Comparison of ENCODE assay signal across 13 mouse cellular contexts in genomic region chr1:92976141-92976566, GRCm38 (mm10). TPM values are rescaled to one million over a fixed set of nuclear protein-coding genes. Genes with fewer than 3 reads are reported as not detected.
DNase-seq lines count a peak whose midpoint lies in the region; ATAC-seq and TF ChIP-seq lines count a peak whose summit lies in the region.
"Had no signal": no experiment of that assay in that cellular context is flagged by ENCODE, and none has a peak within 500 bp of the region (broad histone marks: within the 10 kb centered on the region; RNA-seq: fewer than 3 reads in every experiment).

No protein-coding gene starts in this region.

- no peaks in the 10 kb centered on the region for H3K27me3 ChIP-seq in intestine, embryonic 15.5 days (replicated peaks)
- H3K27me3 ChIP-seq in intestine, postnatal 0 days (replicated peaks; ENCODE audit: control insufficient read depth, insufficient read depth, low read length), result no peaks in the 10 kb centered on the region
- peaks cover 3% of the 10 kb centered on the region; the same call in 1 of the 2 replicates for H3K27me3 ChIP-seq in heart, embryonic 11.5 days (ENCODE audit: control insufficient read depth, insufficient read depth, low read length)

- DNase-seq in adrenal gland, postnatal 14 days, result peak; percentile 75
- peak; percentile 69 for DNase-seq in lung, postnatal 10 days
- no peak for DNase-seq in layer of hippocampus, adult 11-12 months (ENCODE audit: low spot score)
- no peak for DNase-seq in thymus, postnatal 25 days
- DNase-seq in c-Kit-positive CD71-positive TER-119-positive erythroid progenitor cells, embryonic 14.5 days (ENCODE audit: low spot score), result no peak
- DNase-seq: cerebellum, adult 11-12 months; thymus, postnatal 36 days had no signal

- 0 out of 2 replicates have a peak overlapping the region, but pooled peaks have one; percentile 13 for H3K27ac ChIP-seq in intestine, embryonic 15.5 days
- H3K27ac ChIP-seq in intestine, postnatal 0 days (ENCODE audit: low read depth, low read length), result no peak overlapping the region
- no peak overlapping the region for H3K27ac ChIP-seq in heart, embryonic 11.5 days (ENCODE audit: low read depth, low read length)
- H3K27ac ChIP-seq: macrophage had no signal

- no peak overlapping the region for H3K4me3 ChIP-seq in intestine, embryonic 15.5 days (replicated peaks)
- no peak overlapping the region for H3K4me3 ChIP-seq in intestine, postnatal 0 days (ENCODE audit: low read depth, low read length)
- no peak overlapping the region for H3K4me3 ChIP-seq in heart, embryonic 11.5 days (ENCODE audit: low read depth, low read length)

- no peak overlapping the region for H3K4me2 ChIP-seq in intestine, embryonic 15.5 days (replicated peaks)
- no peak overlapping the region for H3K4me2 ChIP-seq in intestine, postnatal 0 days (replicated peaks; ENCODE audit: low read depth)
- H3K4me2 ChIP-seq in heart, embryonic 11.5 days, result peak overlapping the region; percentile 14; the same call in 1 of the 2 replicates

- H3K36me3 ChIP-seq in intestine, embryonic 15.5 days, result no peaks in the 10 kb centered on the region
- H3K36me3 ChIP-seq in intestine, postnatal 0 days (ENCODE audit: control insufficient read depth, insufficient read depth), result no peaks in the 10 kb centered on the region
- no peaks in the 10 kb centered on the region for H3K36me3 ChIP-seq in heart, embryonic 11.5 days (ENCODE audit: control insufficient read depth, insufficient read depth, low read length)

- no peak for TF ChIP-seq CTCF in intestine, postnatal 0 days (IDR thresholded peaks at IDR 0.05; ENCODE audit: low read depth)

- 41% methylated on average over 6 of the region's 6 CpGs for WGBS in intestine, embryonic 15.5 days
- WGBS in intestine, postnatal 0 days, result 59% methylated on average over 6 of the region's 6 CpGs
- WGBS in heart, embryonic 11.5 days (ENCODE audit: insufficient replicate concordance), result 18% methylated on average over 6 of the region's 6 CpGs

- H3K9me3 ChIP-seq in intestine, embryonic 15.5 days, result no peaks in the 10 kb centered on the region
- H3K9me3 ChIP-seq in intestine, postnatal 0 days (ENCODE audit: control insufficient read depth), result no peaks in the 10 kb centered on the region
- H3K9me3 ChIP-seq in heart, embryonic 11.5 days (replicated peaks; ENCODE audit: control insufficient read depth, low read length), result no peaks in the 10 kb centered on the region

- H3K4me1 ChIP-seq in intestine, embryonic 15.5 days (replicated peaks), result peaks cover 10% of the 10 kb centered on the region; the same call in 1 of the 2 replicates
- H3K4me1 ChIP-seq in intestine, postnatal 0 days (replicated peaks; ENCODE audit: control insufficient read depth, insufficient read depth, low read length), result no peaks in the 10 kb centered on the region
- peaks cover 36% of the 10 kb centered on the region for H3K4me1 ChIP-seq in heart, embryonic 11.5 days (ENCODE audit: control insufficient read depth, insufficient read depth, low read length)

- ATAC-seq in intestine, embryonic 15.5 days, result peak; percentile 57
- ATAC-seq in intestine, postnatal 0 days, result no peak
- peak; percentile 33; the same call in 1 of the 2 replicates for ATAC-seq in heart, embryonic 11.5 days (replicated peaks; ENCODE audit: insufficient number of reproducible peaks, low FRiP score, low TSS enrichment)

- H3K9ac ChIP-seq in intestine, embryonic 15.5 days, result no peak overlapping the region
- no peak overlapping the region for H3K9ac ChIP-seq in intestine, postnatal 0 days (ENCODE audit: low read depth, low read length)
- no peak overlapping the region for H3K9ac ChIP-seq in heart, embryonic 11.5 days (ENCODE audit: low read depth, low read length)

RNA-seq across cellular contexts. Expression of gene Gpr35, which starts 25.5 kb away (rescaled TPM):
- polyA plus RNA-seq in intestine, embryonic 15.5 days (2015; fragmentation: Nextera tagmentation; extraction: Ambion mirVana), result 8.9 and 9.1 TPM in 2 replicates
- polyA plus RNA-seq in intestine, postnatal 0 days (2015; fragmentation: Nextera tagmentation; extraction: Ambion mirVana), result 4.7 and 4.8 TPM in 2 replicates
- 1.9 and 3.5 TPM in 2 replicates for total RNA-seq in adrenal gland, postnatal 14 days (2021)
- 0.09 TPM in 1 of 2 replicates, not detected in the other for polyA plus RNA-seq in heart, embryonic 11.5 days (2014; fragmentation: Nextera tagmentation; extraction: Ambion mirVana)

RNA-seq across cellular contexts. Expression of gene Aqp12, which starts 30.0 kb away (rescaled TPM):
- polyA plus RNA-seq in intestine, embryonic 15.5 days (2015; fragmentation: Nextera tagmentation; extraction: Ambion mirVana), result 3.0 and 11.2 TPM in 2 replicates
- polyA plus RNA-seq in intestine, postnatal 0 days (2015; fragmentation: Nextera tagmentation; extraction: Ambion mirVana), result 0.13 and 0.17 TPM in 2 replicates
- total RNA-seq in adrenal gland, postnatal 14 days (2021), result not detected in 2 replicates
- polyA plus RNA-seq in heart, embryonic 11.5 days (2014; fragmentation: Nextera tagmentation; extraction: Ambion mirVana), result not detected in 2 replicates
- total RNA-seq: gastrocnemius, adult 18-20 months; left cerebral cortex, postnatal 14 days had no signal
- polyA plus RNA-seq: macrophage had no signal

RNA-seq across cellular contexts. Expression of gene Capn10, which starts 42.0 kb away (rescaled TPM):
- 28.2 and 34.4 TPM in 2 replicates for polyA plus RNA-seq in intestine, embryonic 15.5 days (2015; fragmentation: Nextera tagmentation; extraction: Ambion mirVana)
- polyA plus RNA-seq in intestine, postnatal 0 days (2015; fragmentation: Nextera tagmentation; extraction: Ambion mirVana), result 31.6 and 34.4 TPM in 2 replicates
- 16.2 and 18.7 TPM in 2 replicates for total RNA-seq in adrenal gland, postnatal 14 days (2021)
- 11.8 and 14.7 TPM in 2 replicates for polyA plus RNA-seq in heart, embryonic 11.5 days (2014; fragmentation: Nextera tagmentation; extraction: Ambion mirVana)

Comparison
In these comparisons a context has a peak if more than half of its experiments do, and no peak if none do; other contexts are left out.
1. DNase-seq: peak in adrenal gland, postnatal 14 days (single experiment) and lung, postnatal 10 days (single experiment); none in layer of hippocampus, adult 11-12 months (single experiment), thymus, postnatal 25 days (single experiment) and c-Kit-positive CD71-positive TER-119-positive erythroid progenitor cells, embryonic 14.5 days (single experiment).